Mouse (Mus musculus): ENCODE data around the gene Cybb. TPM values are rescaled to one million over a fixed set of nuclear protein-coding genes. Genes with fewer than 3 reads are reported as not detected.

Cybb gene
- polyA plus RNA-seq, 1 experiment from 2014 or later, result 2.1 TPM

GRCm38 (mm10) chrX:9470811-9471388, 16.7 kb downstream of the Cybb start:
- Histone ChIP-seq H3K4me1 (replicated peaks; ENCODE audit: insufficient read depth, low read length) (no peaks in the 10 kb centered on the region), H3K9me3 (replicated peaks; ENCODE audit: low read length) (no peaks in the 10 kb centered on the region), H3K36me3 (ENCODE audit: insufficient read depth, low read length) (no peaks in the 10 kb centered on the region), H3K9ac (ENCODE audit: low read depth, low read length) (no peak overlapping the region), H3K27ac (no peak overlapping the region), H3K4me2 (ENCODE audit: low read length) (no peak overlapping the region), H3K27me3 (ENCODE audit: insufficient read depth, low read length) (no peaks in the 10 kb centered on the region), H3K4me3 (replicated peaks; ENCODE audit: low read depth, low read length) (no peak overlapping the region)
- WGBS, result 58% methylated on average over 3 of the region's 3 CpGs
- no peak for TF ChIP-seq CTCF (IDR thresholded peaks at IDR 0.05; ENCODE audit: low read depth)
- ATAC-seq (replicated peaks; ENCODE audit: low FRiP score, low read depth) (no peak), DNase-seq (ENCODE audit: low spot score) (no peak)

DNA sequence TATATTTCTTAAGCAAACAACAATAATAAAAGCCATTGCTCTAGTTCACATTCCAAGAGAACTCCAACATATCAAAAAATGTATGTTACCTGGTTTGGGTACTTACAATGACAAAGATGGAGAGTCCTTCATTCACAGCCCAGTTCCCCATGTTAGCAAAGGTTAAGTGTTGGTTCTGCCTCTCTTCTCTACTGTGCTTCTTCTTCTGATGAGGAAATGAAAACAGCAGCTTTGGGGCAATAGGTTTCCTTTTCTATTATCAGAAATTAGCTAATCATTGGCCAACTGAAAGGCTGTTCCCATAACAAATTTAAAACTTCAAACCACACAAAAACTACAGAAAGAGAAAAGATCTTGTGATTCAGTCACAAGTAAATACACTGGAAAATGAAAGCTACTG, 18.5 kb downstream of the Cybb start:
- no peak overlapping the region for H3K9ac ChIP-seq (ENCODE audit: low read depth, low read length)
- DNase-seq (ENCODE audit: low spot score), result no peak

GRCm38 (mm10) chrX:9467020-9467419, 20.6 kb downstream of the Cybb start:
- Histone ChIP-seq H3K9ac (ENCODE audit: low read depth, low read length) (no peak overlapping the region), H3K27ac (no peak overlapping the region), H3K4me2 (ENCODE audit: low read length) (no peak overlapping the region), H3K4me3 (replicated peaks; ENCODE audit: low read depth, low read length) (no peak overlapping the region), H3K4me1 (replicated peaks; ENCODE audit: insufficient read depth, low read length) (no peaks in the 10 kb centered on the region), H3K9me3 (replicated peaks; ENCODE audit: low read length) (no peaks in the 10 kb centered on the region), H3K36me3 (ENCODE audit: insufficient read depth, low read length) (no peaks in the 10 kb centered on the region), H3K27me3 (ENCODE audit: insufficient read depth, low read length) (no peaks in the 10 kb centered on the region)
- TF ChIP-seq CTCF (IDR thresholded peaks at IDR 0.05; ENCODE audit: low read depth), result no peak
- ATAC-seq (replicated peaks; ENCODE audit: low FRiP score, low read depth) (no peak), DNase-seq (ENCODE audit: low spot score) (no peak)
- 88% methylated on average over 4 of the region's 4 CpGs for WGBS

More for the DNA sequence above, 18.5 kb downstream of the Cybb start:
- ATAC-seq (replicated peaks; ENCODE audit: low FRiP score, low read depth), result no peak
- Histone ChIP-seq H3K9me3 (replicated peaks; ENCODE audit: low read length) (no peaks in the 10 kb centered on the region), H3K27ac (no peak overlapping the region), H3K36me3 (ENCODE audit: insufficient read depth, low read length) (no peaks in the 10 kb centered on the region), H3K4me1 (replicated peaks; ENCODE audit: insufficient read depth, low read length) (no peaks in the 10 kb centered on the region), H3K27me3 (ENCODE audit: insufficient read depth, low read length) (no peaks in the 10 kb centered on the region), H3K4me2 (ENCODE audit: low read length) (no peak overlapping the region), H3K4me3 (replicated peaks; ENCODE audit: low read depth, low read length) (no peak overlapping the region)
- TF ChIP-seq CTCF (IDR thresholded peaks at IDR 0.05; ENCODE audit: low read depth), result no peak

DNA sequence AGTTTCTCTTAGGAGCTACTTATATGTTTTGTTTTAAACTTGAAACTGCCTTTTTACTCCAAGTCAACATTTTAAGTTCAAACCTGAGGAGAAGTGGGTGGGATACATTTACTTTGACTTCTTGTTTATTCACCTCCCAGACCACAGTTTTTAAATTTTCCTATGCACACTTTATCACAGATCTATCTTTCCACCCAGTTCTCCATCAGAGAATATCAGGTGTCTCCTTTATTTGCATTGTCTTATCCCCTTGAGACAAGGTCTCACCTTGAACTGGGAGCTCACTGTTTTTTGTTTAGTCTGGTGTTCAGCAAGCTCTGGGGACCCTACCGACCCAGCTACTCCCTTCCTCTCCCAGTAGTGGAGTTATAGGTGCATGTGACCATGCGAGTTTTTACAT, 21.7 kb downstream of the Cybb start:
- H3K4me2 ChIP-seq (ENCODE audit: low read length), result no peak overlapping the region
- H3K4me1 ChIP-seq (replicated peaks; ENCODE audit: insufficient read depth, low read length), result no peaks in the 10 kb centered on the region
- 54% methylated on average over 2 of the region's 2 CpGs for WGBS
- no peaks in the 10 kb centered on the region for H3K27me3 ChIP-seq (ENCODE audit: insufficient read depth, low read length)
- H3K9me3 ChIP-seq (replicated peaks; ENCODE audit: low read length), result no peaks in the 10 kb centered on the region
- H3K9ac ChIP-seq (ENCODE audit: low read depth, low read length), result no peak overlapping the region
- H3K27ac ChIP-seq, result no peak overlapping the region
- no peak for TF ChIP-seq CTCF (IDR thresholded peaks at IDR 0.05; ENCODE audit: low read depth)
- H3K36me3 ChIP-seq (ENCODE audit: insufficient read depth, low read length), result no peaks in the 10 kb centered on the region
- H3K4me3 ChIP-seq (replicated peaks; ENCODE audit: low read depth, low read length), result no peak overlapping the region
- ATAC-seq (replicated peaks; ENCODE audit: low FRiP score, low read depth) (no peak), DNase-seq (ENCODE audit: low spot score) (no peak)

DNA sequence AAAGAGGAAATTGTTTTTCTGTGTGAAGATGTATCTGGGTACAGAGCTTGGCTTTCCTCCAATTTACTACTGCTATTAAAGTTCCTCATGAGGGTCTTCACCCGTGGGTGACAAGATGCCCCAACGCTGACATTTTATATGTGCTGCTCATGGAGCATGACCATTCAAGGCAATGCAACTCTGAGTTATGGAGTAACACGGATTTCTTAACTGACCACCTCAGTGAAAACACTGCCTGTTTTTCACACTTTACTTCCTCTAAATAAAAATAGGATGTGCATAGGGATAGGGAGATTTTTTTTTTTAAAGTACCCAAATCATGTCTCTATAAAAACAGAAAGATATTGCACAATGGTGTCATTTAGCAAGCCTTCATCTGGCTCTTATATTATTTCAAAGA, 24.9 kb downstream of the Cybb start:
- ATAC-seq (replicated peaks; ENCODE audit: low FRiP score, low read depth) (no peak), DNase-seq (ENCODE audit: low spot score) (no peak)
- no peak overlapping the region for H3K4me2 ChIP-seq (ENCODE audit: low read length)
- H3K4me3 ChIP-seq (replicated peaks; ENCODE audit: low read depth, low read length), result no peak overlapping the region
- WGBS, result 75% methylated on average over 3 of the region's 3 CpGs
- H3K27ac ChIP-seq, result no peak overlapping the region
- H3K9me3 ChIP-seq (replicated peaks; ENCODE audit: low read length), result no peaks in the 10 kb centered on the region
- no peaks in the 10 kb centered on the region for H3K4me1 ChIP-seq (replicated peaks; ENCODE audit: insufficient read depth, low read length)
- H3K27me3 ChIP-seq (ENCODE audit: insufficient read depth, low read length), result no peaks in the 10 kb centered on the region
- no peaks in the 10 kb centered on the region for H3K36me3 ChIP-seq (ENCODE audit: insufficient read depth, low read length)
- TF ChIP-seq CTCF (IDR thresholded peaks at IDR 0.05; ENCODE audit: low read depth), result no peak
- H3K9ac ChIP-seq (ENCODE audit: low read depth, low read length), result no peak overlapping the region

DNA sequence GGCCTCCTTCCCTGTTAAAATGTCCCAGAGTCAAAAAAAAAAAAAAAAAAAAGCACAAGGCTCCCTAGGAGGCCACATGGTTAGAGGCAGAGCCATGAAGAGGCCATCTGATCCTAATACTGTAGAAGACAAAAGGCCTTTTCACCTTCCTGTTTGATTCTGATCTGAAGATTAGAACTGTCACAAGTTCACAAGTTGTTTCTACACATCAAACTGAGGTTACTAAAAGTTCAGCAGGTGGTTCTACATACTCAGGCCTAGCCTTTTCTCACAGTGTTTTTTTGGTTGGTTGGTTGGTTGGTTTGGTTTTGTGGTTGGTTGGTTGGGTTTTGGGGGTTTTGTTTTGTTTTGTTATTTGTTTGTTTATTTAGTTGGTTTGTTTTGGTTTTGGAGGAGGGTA, 26.2 kb downstream of the Cybb start:
- Histone ChIP-seq H3K4me3 (replicated peaks; ENCODE audit: low read depth, low read length) (no peak overlapping the region), H3K4me1 (replicated peaks; ENCODE audit: insufficient read depth, low read length) (no peaks in the 10 kb centered on the region), H3K9me3 (replicated peaks; ENCODE audit: low read length) (no peaks in the 10 kb centered on the region), H3K27ac (no peak overlapping the region), H3K4me2 (ENCODE audit: low read length) (no peak overlapping the region), H3K9ac (ENCODE audit: low read depth, low read length) (no peak overlapping the region), H3K36me3 (ENCODE audit: insufficient read depth, low read length) (no peaks in the 10 kb centered on the region), H3K27me3 (ENCODE audit: insufficient read depth, low read length) (no peaks in the 10 kb centered on the region)
- no peak for TF ChIP-seq CTCF (IDR thresholded peaks at IDR 0.05; ENCODE audit: low read depth)
- DNase-seq (ENCODE audit: low spot score) (no peak), ATAC-seq (replicated peaks; ENCODE audit: low FRiP score, low read depth) (no peak)

DNA sequence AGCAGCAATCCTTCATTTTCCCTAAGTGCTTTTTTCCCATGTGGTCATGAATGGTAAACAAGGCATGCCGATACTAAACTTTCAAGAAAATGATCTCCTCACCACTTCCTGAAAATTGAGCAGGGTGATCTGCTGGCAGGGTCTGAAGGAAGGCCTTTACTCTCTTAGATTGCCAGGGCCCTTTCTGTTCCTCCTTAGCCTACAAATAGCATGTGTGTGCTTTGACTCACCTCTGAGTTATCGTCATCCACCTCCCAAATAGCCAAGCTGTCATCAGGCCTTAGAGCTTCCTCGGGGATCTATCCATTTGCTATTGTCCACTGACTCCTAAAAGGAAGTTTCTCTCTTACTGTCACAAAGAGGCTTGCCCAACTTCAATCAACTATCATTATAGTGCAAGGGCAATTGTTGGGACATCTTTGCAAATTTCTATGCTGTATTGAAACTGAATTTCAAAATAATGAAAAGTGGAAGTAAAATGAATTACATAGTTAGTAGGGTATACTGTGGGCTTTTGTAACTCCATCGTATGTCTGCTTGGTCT, 27.1 kb downstream of the Cybb start:
- Histone ChIP-seq H3K4me1 (replicated peaks; ENCODE audit: insufficient read depth, low read length) (no peaks in the 10 kb centered on the region), H3K36me3 (ENCODE audit: insufficient read depth, low read length) (no peaks in the 10 kb centered on the region), H3K9me3 (replicated peaks; ENCODE audit: low read length) (no peaks in the 10 kb centered on the region), H3K27me3 (ENCODE audit: insufficient read depth, low read length) (no peaks in the 10 kb centered on the region), H3K27ac (no peak overlapping the region), H3K4me3 (replicated peaks; ENCODE audit: low read depth, low read length) (no peak overlapping the region), H3K9ac (ENCODE audit: low read depth, low read length) (no peak overlapping the region), H3K4me2 (ENCODE audit: low read length) (no peak overlapping the region)
- WGBS, result 83% methylated on average over 4 of the region's 4 CpGs
- TF ChIP-seq CTCF (IDR thresholded peaks at IDR 0.05; ENCODE audit: low read depth), result no peak
- no peak for ATAC-seq (replicated peaks; ENCODE audit: low FRiP score, low read depth)
- DNase-seq (ENCODE audit: low spot score), result no peak
